Mouse (Mus musculus) spleen, adult 2 months (tissue): ENCODE results near the gene Cacnb3.

ENCODE experiments used
- CTCF ChIP-seq: fragments of 200-500 bp; IDR thresholded peaks from 2 replicates; pipeline ENCODE4 v1.5.1; 2011; ENCODE audit warnings: mild to moderate bottlenecking, inconsistent platforms; ENCODE audit not compliant: insufficient read depth, insufficient read length, insufficient replicate concordance; ENCODE audit errors: extremely low read depth
- POLR2A ChIP-seq: fragments of 200-500 bp; IDR thresholded peaks from 2 replicates; pipeline ENCODE4 v1.6.1; 2011; ENCODE audit warnings: low read depth, low read length, inconsistent platforms

- TF ChIP-seq POLR2A = no peak
- no peak for TF ChIP-seq CTCF
These were observed 39.2 kb upstream of the Cacnb3 start for GRCm38 (mm10) chr15:98591396-98591795.
